Mouse (Mus musculus) brain, embryonic 14.5 days (tissue): ENCODE results near the gene Preb. TPM values are rescaled to one million over a fixed set of nuclear protein-coding genes. Genes with fewer than 3 reads are reported as not detected.

Experiments
- DNase-seq: peaks from one replicate; pipeline ENCODE4 v3.0.0-alpha.2; 2011; ENCODE audit warnings: low read depth
- CTCF ChIP-seq: fragments of 200-500 bp; IDR thresholded peaks from 2 replicates; pipeline ENCODE4 v1.5.1; 2012; ENCODE audit warnings: inconsistent platforms, mild to moderate bottlenecking, moderate library complexity, borderline replicate concordance; ENCODE audit not compliant: insufficient read depth, insufficient read length; ENCODE audit errors: extremely low read depth
- POLR2A ChIP-seq: fragments of 200-500 bp; IDR thresholded peaks from 2 replicates; pipeline ENCODE4 v1.6.1; 2012; ENCODE audit warnings: mild to moderate bottlenecking, inconsistent platforms, borderline replicate concordance; ENCODE audit not compliant: poor library complexity, insufficient read depth, insufficient read length, severe bottlenecking; ENCODE audit errors: extremely low read depth
- polyA plus RNA-seq: library from polyadenylated mRNA; depleted of rRNA; stranded (reverse); fragments of >200 nt; gene quantifications from 2 replicates; pipeline ENCODE4 v1.2.3, GENCODE M21; 2012

Gene Preb
- polyA plus RNA-seq, 1 experiment: 178 TPM

DNA sequence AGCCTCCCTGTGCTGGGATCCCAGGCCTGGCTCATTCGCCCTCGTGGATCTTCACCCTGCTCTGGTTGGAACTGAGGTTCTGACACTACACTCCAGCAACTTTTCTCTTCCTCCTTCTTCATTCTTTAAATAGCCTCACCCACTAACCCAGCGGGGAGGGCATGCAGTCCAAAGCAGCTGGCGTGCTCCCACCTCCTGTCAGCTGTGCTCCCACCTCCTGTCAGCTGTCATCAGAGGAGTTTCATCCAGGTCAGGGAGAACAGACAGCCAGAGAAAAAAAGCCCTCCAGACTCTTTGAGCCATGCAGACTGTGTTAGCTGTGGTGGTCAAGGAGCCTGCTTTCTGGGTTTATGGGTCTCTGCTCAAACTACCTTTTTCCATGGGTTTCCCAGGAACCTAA lies 28.8 kb downstream of the Preb start:
- DNase-seq: no peak
- TF ChIP-seq POLR2A: no peak

- TF ChIP-seq CTCF (no peak), POLR2A (no peak)
- DNase-seq: no peak
Measured at GRCm38 (mm10) chr5:30930846-30931245, 29.3 kb downstream of the Preb start.

- DNase-seq: peak; percentile 73
- no peak for TF ChIP-seq POLR2A
- peak; percentile 70; the same call in 1 of the 2 replicates for TF ChIP-seq CTCF
Measured at GRCm38 (mm10) chr5:30930121-30930520, 30.0 kb downstream of the Preb start.

GRCm38 (mm10) chr5:30927945-30928529 lies 32.1 kb downstream of the Preb start:
- peak; percentile 74 for DNase-seq

DNA sequence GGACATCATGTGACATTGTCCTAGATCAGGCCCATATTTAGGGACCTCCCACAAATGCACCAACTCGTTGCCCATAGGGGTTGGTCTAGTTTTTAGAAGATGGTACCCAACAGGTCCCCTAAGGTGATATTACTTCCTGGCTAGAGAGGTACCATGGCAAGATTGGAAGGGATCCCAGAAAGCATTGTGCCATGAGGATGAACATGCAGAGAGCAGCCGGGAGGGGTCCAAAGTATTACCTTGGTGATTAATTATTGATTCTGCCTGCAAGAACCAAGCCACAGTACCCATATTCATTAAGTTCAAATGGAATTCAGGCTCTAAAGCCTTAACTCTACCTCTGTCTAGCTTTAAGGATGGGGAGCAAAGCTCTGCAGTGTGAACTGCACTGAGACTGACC lies 34.1 kb downstream of the Preb start:
- TF ChIP-seq POLR2A: no peak
- TF ChIP-seq CTCF: no peak
- DNase-seq: no peak

More at GRCm38 (mm10) chr5:30927945-30928529, 32.1 kb downstream of the Preb start:
- no peak for TF ChIP-seq CTCF
- no peak for TF ChIP-seq POLR2A

DNA sequence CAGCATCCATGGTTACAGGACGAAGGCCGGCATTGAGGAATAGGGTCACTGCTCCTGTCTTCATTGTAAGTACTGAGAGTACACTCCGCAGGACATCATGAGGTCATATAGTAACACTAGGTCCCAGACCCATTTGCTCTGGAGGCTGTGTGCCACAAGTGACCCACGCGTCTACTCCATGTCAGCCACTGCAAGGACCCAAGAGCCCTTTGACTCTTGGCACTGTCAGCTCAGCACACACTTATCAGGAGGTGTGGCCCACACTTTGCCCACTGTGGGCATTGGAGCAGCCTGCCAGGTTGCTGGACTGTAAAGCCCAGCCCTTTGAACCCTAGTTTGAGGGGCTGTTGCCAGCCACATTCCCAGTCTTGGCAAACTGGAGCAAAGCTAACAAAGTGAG lies 34.9 kb downstream of the Preb start:
- TF ChIP-seq CTCF (no peak), POLR2A (no peak)
- DNase-seq: no peak

DNA sequence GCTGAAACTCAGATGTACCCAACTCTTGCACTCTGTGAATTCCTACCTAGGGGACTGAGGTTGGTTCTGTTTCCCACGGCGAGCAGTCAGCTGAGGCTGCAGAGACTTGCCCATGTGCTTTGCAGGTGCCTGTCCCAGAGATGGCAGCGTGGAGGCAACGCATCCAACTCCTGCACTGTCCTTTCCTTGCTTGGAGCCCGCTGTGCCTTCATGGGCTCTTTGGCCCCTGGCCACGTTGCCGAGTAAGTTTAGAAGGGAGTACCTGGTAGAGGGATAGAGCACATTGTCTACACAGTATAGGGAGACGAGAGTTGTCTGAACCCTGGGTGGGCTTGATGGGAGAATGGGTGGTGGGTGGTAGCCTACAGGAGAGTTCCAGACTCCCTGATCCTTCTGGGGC lies 35.5 kb downstream of the Preb start:
- TF ChIP-seq CTCF: no peak
- no peak for TF ChIP-seq POLR2A
- no peak for DNase-seq

- no peak for DNase-seq
- TF ChIP-seq CTCF (no peak), POLR2A (no peak)
Measured at GRCm38 (mm10) chr5:30923119-30923518, 37.0 kb downstream of the Preb start.

- no peak for DNase-seq
- TF ChIP-seq POLR2A (no peak), CTCF (no peak)
Measured at GRCm38 (mm10) chr5:30922581-30923041, 37.5 kb downstream of the Preb start.

- peak; percentile 92 for DNase-seq
- TF ChIP-seq POLR2A (peak; percentile 25; the same call in 1 of the 2 replicates), CTCF (peak; percentile 94)
Measured at GRCm38 (mm10) chr5:30921256-30922033, 38.7 kb downstream of the Preb start, which contains the start of gene Khk. TSS of gene Khk (plus strand) at chr5:30921431.

- no peak for TF ChIP-seq CTCF
- no peak for TF ChIP-seq POLR2A
- no peak for DNase-seq
Measured at GRCm38 (mm10) chr5:30920621-30921020, 39.5 kb downstream of the Preb start.

DNA sequence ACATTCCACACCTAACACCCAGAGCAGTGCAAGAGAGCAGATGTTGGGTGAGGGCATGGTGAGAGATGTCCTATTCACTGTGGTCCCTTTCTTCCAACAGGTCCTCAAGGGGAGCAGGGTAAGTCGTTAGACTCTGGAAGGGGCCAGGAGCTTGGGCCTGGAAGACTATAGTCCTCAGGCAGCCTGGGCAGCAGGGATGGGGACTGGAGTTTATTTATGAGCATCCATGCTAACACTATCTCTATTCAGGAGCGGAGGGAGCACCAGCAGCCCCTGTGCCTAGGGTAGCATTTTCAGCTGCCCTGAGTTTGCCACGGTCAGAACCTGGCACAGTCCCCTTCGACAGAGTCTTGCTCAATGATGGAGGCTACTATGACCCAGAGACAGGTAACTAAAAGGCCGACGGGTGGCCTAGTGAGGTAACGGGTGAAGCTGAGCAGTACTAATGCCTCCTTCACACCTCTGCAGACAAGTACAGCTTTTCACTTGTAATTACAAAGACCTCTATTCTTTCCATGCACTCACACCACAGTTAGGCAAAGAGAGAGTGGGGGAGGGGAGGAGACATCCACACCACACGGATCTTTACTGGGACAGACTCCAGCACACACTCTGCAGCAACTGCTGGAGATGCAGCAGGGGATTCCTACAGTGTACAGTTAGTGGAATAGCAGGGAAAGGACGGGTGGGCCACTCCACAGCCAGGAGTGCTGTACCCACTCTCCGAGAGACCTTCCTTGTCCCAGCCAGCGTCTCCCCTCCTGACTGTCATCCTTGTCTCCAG lies 40.1 kb downstream of the Preb start:
- TF ChIP-seq CTCF (no peak), POLR2A (no peak)
- peak; percentile 35 for DNase-seq

DNA sequence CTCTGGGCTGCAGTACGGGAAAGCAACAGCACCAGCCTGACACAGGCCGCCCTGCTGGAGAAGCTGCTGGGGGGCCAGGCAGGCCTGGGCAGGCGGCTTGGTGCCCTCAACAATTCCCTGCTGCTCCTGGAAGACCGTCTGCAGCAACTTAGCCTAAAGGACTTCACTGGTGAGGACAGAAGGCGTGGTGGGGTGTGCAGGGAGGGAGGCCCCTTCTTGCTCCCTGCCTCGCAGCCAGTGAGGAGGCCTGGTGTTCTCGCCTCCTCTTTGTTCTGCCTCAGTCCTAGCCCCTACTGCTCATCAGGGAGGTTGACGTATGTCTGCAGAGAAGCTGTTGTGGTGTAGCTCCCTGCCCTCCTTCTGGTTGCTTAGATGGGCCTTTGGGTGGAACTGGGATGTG lies 41.5 kb downstream of the Preb start:
- no peak for DNase-seq
- TF ChIP-seq CTCF (no peak), POLR2A (no peak)
